Mouse (Mus musculus) hindbrain, embryonic 13.5 days (tissue): ENCODE data around the gene Plaur. TPM values are rescaled to one million over a fixed set of nuclear protein-coding genes. Genes with fewer than 3 reads are reported as not detected.
A peak's percentile ranks its signal among the peaks of the same experiment; 100 is the strongest.
"Not testable (repeated sequence)": the region's sequence is repeated elsewhere in the genome, so short reads cannot be mapped to it uniquely, and the experiment has no call there.

ENCODE experiments used
- ATAC-seq: fragments of 200-750 bp; cut with Nextera tagmentation; 2 replicates; pipeline ENCODE4 v1.8.0; 2017; ENCODE audit warnings: moderate TSS enrichment; ENCODE audit not compliant: low FRiP score
- H3K27ac ChIP-seq: fragments of 300-500 bp; sonication (generic); 2 replicates; pipeline ENCODE4 v1.5.1; 2015; ENCODE audit warnings: inconsistent platforms, mild to moderate bottlenecking, moderate library complexity
- H3K27me3 ChIP-seq: fragments of 300-500 bp; sonication (generic); 2 replicates; pipeline ENCODE4 v1.6.1; 2015; ENCODE audit warnings: mild to moderate bottlenecking, inconsistent platforms
- H3K36me3 ChIP-seq: fragments of 300-500 bp; sonication (generic); 2 replicates; pipeline ENCODE4 v1.6.1; 2015; ENCODE audit warnings: mild to moderate bottlenecking, inconsistent platforms
- H3K4me1 ChIP-seq: fragments of 300-500 bp; sonication (generic); replicated peaks from 2 replicates; pipeline ENCODE4 v1.6.1; 2015; ENCODE audit warnings: inconsistent platforms
- H3K4me2 ChIP-seq: fragments of 300-500 bp; sonication (generic); 2 replicates; pipeline ENCODE4 v1.6.1; 2015; ENCODE audit warnings: inconsistent platforms, mild to moderate bottlenecking, moderate library complexity
- H3K4me3 ChIP-seq: fragments of 300-500 bp; sonication (generic); 2 replicates; pipeline ENCODE4 v1.5.1; 2015; ENCODE audit warnings: mild to moderate bottlenecking, inconsistent platforms
- H3K9ac ChIP-seq: fragments of 300-500 bp; sonication (generic); 2 replicates; pipeline ENCODE4 v1.6.1; 2015; ENCODE audit warnings: mild to moderate bottlenecking, inconsistent platforms
- H3K9me3 ChIP-seq: fragments of 300-500 bp; sonication (generic); 2 replicates; pipeline ENCODE4 v1.6.1; 2016; ENCODE audit warnings: inconsistent platforms
- WGBS: fragments of 180-500 bp; shearing (Covaris S2); methylation state at CpG from one replicate; pipeline ENCODE4 v1.1.7; 2015; 5-methylcytosine and 5-hydroxymethylcytosine counted together
- polyA plus RNA-seq: library from polyadenylated mRNA; unstranded; fragments of >200 nt; fragmentation: Nextera tagmentation; extraction: Ambion mirVana; gene quantifications from 2 replicates; pipeline ENCODE4 v1.2.1, GENCODE M21; 2015

The Plaur gene
- polyA plus RNA-seq, 1 experiment from 2014 or later = 1.6 TPM

- peak within 1 kb of the TSS; percentile 96 for H3K9ac ChIP-seq
- H3K9me3 ChIP-seq = no peaks in the 10 kb centered on the region
- H3K4me3 ChIP-seq = peak within 1 kb of the TSS; percentile 80
- H3K36me3 ChIP-seq = no peaks in the 10 kb centered on the region
- ATAC-seq = peak; percentile 78
- peaks cover 65% of the 10 kb centered on the region for H3K4me1 ChIP-seq
- peak within 1 kb of the TSS; percentile 89 for H3K27ac ChIP-seq
- peak within 1 kb of the TSS; percentile 75 for H3K4me2 ChIP-seq
- WGBS = under 1% methylated on average over 75 of the region's 83 CpGs
- H3K27me3 ChIP-seq = no peaks in the 10 kb centered on the region
These were observed 19.4 kb downstream of the Plaur start, which contains the start of gene Cadm4 for GRCm38 (mm10) chr7:24481474-24482207. Gene Cadm4, plus strand, starts transcription at chr7:24482023.

- H3K9me3 ChIP-seq = no peaks in the 10 kb centered on the region
- peaks cover 73% of the 10 kb centered on the region for H3K4me1 ChIP-seq
- H3K9ac ChIP-seq = peak overlapping the region; percentile 96
- no peaks in the 10 kb centered on the region for H3K27me3 ChIP-seq
- H3K27ac ChIP-seq = peak overlapping the region; percentile 89
- peak; percentile 19 for ATAC-seq
- H3K36me3 ChIP-seq = no peaks in the 10 kb centered on the region
- H3K4me2 ChIP-seq = peak overlapping the region; percentile 75
- under 1% methylated on average over 10 of the region's 38 CpGs for WGBS
- H3K4me3 ChIP-seq = peak overlapping the region; percentile 80
These were observed 20.1 kb downstream of the Plaur start for GRCm38 (mm10) chr7:24482208-24483020.

- Histone ChIP-seq H3K4me3 (peak overlapping the region; percentile 80), H3K27ac (peak overlapping the region; percentile 89), H3K9ac (peak overlapping the region; percentile 96), H3K4me2 (peak overlapping the region; percentile 75), H3K4me1 (peaks cover 82% of the 10 kb centered on the region)
- H3K36me3 ChIP-seq, H3K9me3 ChIP-seq, H3K27me3 ChIP-seq, ATAC-seq: not testable (repeated sequence)
- 56% methylated on average over 6 of the region's 6 CpGs for WGBS
These were observed 21.0 kb downstream of the Plaur start for GRCm38 (mm10) chr7:24483291-24483690.

- Histone ChIP-seq H3K4me1 (peaks cover 69% of the 10 kb centered on the region), H3K27ac (peak overlapping the region; percentile 87), H3K4me2 (peak overlapping the region; percentile 75), H3K4me3 (peak overlapping the region; percentile 37), H3K27me3 (no peaks in the 10 kb centered on the region), H3K9ac (peak overlapping the region; percentile 78), H3K9me3 (no peaks in the 10 kb centered on the region), H3K36me3 (peaks cover 10% of the 10 kb centered on the region)
- WGBS = 67% methylated on average over 9 of the region's 9 CpGs
- no peak for ATAC-seq
These were observed 23.2 kb downstream of the Plaur start for GRCm38 (mm10) chr7:24485481-24485880.

- H3K9ac ChIP-seq = peak overlapping the region; percentile 78
- H3K27ac ChIP-seq = peak overlapping the region; percentile 87
- no peaks in the 10 kb centered on the region for H3K9me3 ChIP-seq
- H3K4me3 ChIP-seq = peak overlapping the region; percentile 37
- H3K27me3 ChIP-seq = no peaks in the 10 kb centered on the region
- peak; percentile 25 for ATAC-seq
- peaks cover 13% of the 10 kb centered on the region for H3K36me3 ChIP-seq
- H3K4me1 ChIP-seq = peaks cover 60% of the 10 kb centered on the region
- 32% methylated on average over 9 of the region's 9 CpGs for WGBS
- H3K4me2 ChIP-seq = peak overlapping the region; percentile 75
These were observed 24.4 kb downstream of the Plaur start for GRCm38 (mm10) chr7:24486654-24487130.

- H3K4me1 ChIP-seq = peaks cover 60% of the 10 kb centered on the region
These were observed 25.1 kb downstream of the Plaur start for GRCm38 (mm10) chr7:24487403-24487802.

GRCm38 (mm10) chr7:24488303-24488702, 26.0 kb downstream of the Plaur start:
- Histone ChIP-seq H3K27me3 (no peaks in the 10 kb centered on the region), H3K9me3 (no peaks in the 10 kb centered on the region), H3K4me3 (no peak overlapping the region), H3K4me1 (peaks cover 52% of the 10 kb centered on the region), H3K9ac (no peak overlapping the region), H3K36me3 (peaks cover 19% of the 10 kb centered on the region), H3K4me2 (no peak overlapping the region), H3K27ac (no peak overlapping the region)
- WGBS = 80% methylated on average over 8 of the region's 8 CpGs
- ATAC-seq = no peak

More at GRCm38 (mm10) chr7:24487403-24487802, 25.1 kb downstream of the Plaur start:
- WGBS = 20% methylated on average over 3 of the region's 3 CpGs
- Histone ChIP-seq H3K27ac (peak overlapping the region; percentile 87), H3K4me2 (peak overlapping the region; percentile 75), H3K4me3 (no peak overlapping the region), H3K36me3 (peaks cover 17% of the 10 kb centered on the region), H3K27me3 (no peaks in the 10 kb centered on the region), H3K9me3 (no peaks in the 10 kb centered on the region), H3K9ac (peak overlapping the region; percentile 78)
- 0 out of 2 replicates have a peak, but pooled peaks have one; percentile 2 for ATAC-seq

GRCm38 (mm10) chr7:24499856-24500577, 37.7 kb downstream of the Plaur start:
- Histone ChIP-seq H3K4me3 (no peak overlapping the region), H3K4me1 (peaks cover 31% of the 10 kb centered on the region), H3K27me3 (no peaks in the 10 kb centered on the region), H3K9me3 (no peaks in the 10 kb centered on the region), H3K27ac (no peak overlapping the region), H3K4me2 (peak overlapping the region; percentile 37), H3K9ac (no peak overlapping the region), H3K36me3 (peaks cover 49% of the 10 kb centered on the region)
- whole genome bisulfite sequencing = 19% methylated on average over 43 of the region's 43 CpGs
- ATAC-seq = peak; percentile 43; the same call in 1 of the 2 replicates

GRCm38 (mm10) chr7:24500929-24501328, 38.6 kb downstream of the Plaur start:
- Histone ChIP-seq H3K27ac (no peak overlapping the region), H3K9ac (no peak overlapping the region), H3K4me1 (peaks cover 40% of the 10 kb centered on the region), H3K4me2 (no peak overlapping the region), H3K4me3 (no peak overlapping the region), H3K27me3 (no peaks in the 10 kb centered on the region), H3K36me3 (peaks cover 49% of the 10 kb centered on the region), H3K9me3 (no peaks in the 10 kb centered on the region)
- no peak for ATAC-seq
- 33% methylated on average over 7 of the region's 7 CpGs for WGBS

GRCm38 (mm10) chr7:24501492-24501891, 39.2 kb downstream of the Plaur start:
- no peak for ATAC-seq
- no peaks in the 10 kb centered on the region for H3K27me3 ChIP-seq
- WGBS = 53% methylated on average over 21 of the region's 21 CpGs
- no peak overlapping the region for H3K4me2 ChIP-seq
- no peak overlapping the region for H3K9ac ChIP-seq
- peaks cover 46% of the 10 kb centered on the region for H3K4me1 ChIP-seq
- H3K27ac ChIP-seq = no peak overlapping the region
- no peak overlapping the region for H3K4me3 ChIP-seq
- peaks cover 49% of the 10 kb centered on the region for H3K36me3 ChIP-seq
- no peaks in the 10 kb centered on the region for H3K9me3 ChIP-seq

GRCm38 (mm10) chr7:24504004-24504403, 41.7 kb downstream of the Plaur start:
- Histone ChIP-seq H3K27ac (peak overlapping the region; percentile 100; the same call in 1 of the 2 replicates), H3K27me3 (no peaks in the 10 kb centered on the region), H3K9ac (peak overlapping the region; percentile 51; the same call in 1 of the 2 replicates), H3K4me1 (peaks cover 54% of the 10 kb centered on the region), H3K9me3 (no peaks in the 10 kb centered on the region), H3K4me3 (no peak overlapping the region), H3K36me3 (peaks cover 47% of the 10 kb centered on the region), H3K4me2 (no peak overlapping the region)
- no peak for ATAC-seq
- 21% methylated on average over 10 of the region's 10 CpGs for WGBS
